Mouse (Mus musculus) heart, embryonic 12.5 days (tissue): ENCODE results near the gene Fbln2. TPM values are rescaled to one million over a fixed set of nuclear protein-coding genes. Genes with fewer than 3 reads are reported as not detected.

ENCODE experiments used
- ATAC-seq: fragments of 200-750 bp; cut with Nextera tagmentation; 2 replicates; pipeline ENCODE4 v1.8.0; 2017; ENCODE audit warnings: moderate TSS enrichment, moderate library complexity; ENCODE audit not compliant: insufficient number of reproducible peaks, low FRiP score
- H3K27ac ChIP-seq: fragments of 300-500 bp; sonication (generic); 2 replicates; pipeline ENCODE4 v1.5.1; 2016; ENCODE audit warnings: mild to moderate bottlenecking, moderate library complexity; ENCODE audit not compliant: poor library complexity, severe bottlenecking
- H3K27me3 ChIP-seq: fragments of 300-500 bp; sonication (generic); replicated peaks from 2 replicates; pipeline ENCODE4 v1.6.1; 2016; ENCODE audit warnings: mild to moderate bottlenecking, moderate library complexity
- H3K36me3 ChIP-seq: fragments of 300-500 bp; sonication (generic); 2 replicates; pipeline ENCODE4 v1.6.1; 2016; ENCODE audit warnings: mild to moderate bottlenecking, moderate library complexity
- H3K4me1 ChIP-seq: fragments of 300-500 bp; sonication (generic); replicated peaks from 2 replicates; pipeline ENCODE4 v1.6.1; 2016; ENCODE audit warnings: mild to moderate bottlenecking
- H3K4me2 ChIP-seq: fragments of 300-500 bp; sonication (generic); 2 replicates; pipeline ENCODE4 v1.6.1; 2016; ENCODE audit warnings: mild to moderate bottlenecking, moderate library complexity
- H3K4me3 ChIP-seq: fragments of 300-500 bp; sonication (generic); 2 replicates; pipeline ENCODE4 v1.5.1; 2016; ENCODE audit warnings: mild to moderate bottlenecking
- H3K9ac ChIP-seq: fragments of 300-500 bp; sonication (generic); 2 replicates; pipeline ENCODE4 v1.6.1; 2016; ENCODE audit warnings: mild to moderate bottlenecking, moderate library complexity
- H3K9me3 ChIP-seq: fragments of 300-500 bp; sonication (generic); replicated peaks from 2 replicates; pipeline ENCODE4 v1.6.1; 2016; ENCODE audit warnings: mild to moderate bottlenecking, moderate library complexity
- WGBS: fragments of 180-500 bp; shearing (Covaris S2); methylation state at CpG from one replicate; pipeline ENCODE4 v1.1.7; 2016; 5-methylcytosine and 5-hydroxymethylcytosine counted together
- polyA plus RNA-seq: library from polyadenylated mRNA; unstranded; fragments of >200 nt; fragmentation: Nextera tagmentation; extraction: Ambion mirVana; gene quantifications from 2 replicates; pipeline ENCODE4 v1.2.1, GENCODE M21; 2016

The Fbln2 gene
- polyA plus RNA-seq, 1 experiment from 2014 or later = 210 TPM

GRCm38 (mm10) chr6:91279477-91279876 lies 67.2 kb downstream of the Fbln2 start:
- H3K4me1 ChIP-seq = no peaks in the 10 kb centered on the region

GRCm38 (mm10) chr6:91281206-91281605 lies 69.0 kb downstream of the Fbln2 start:
- Histone ChIP-seq H3K4me2 (no peak overlapping the region), H3K27me3 (peaks cover 77% of the 10 kb centered on the region), H3K9me3 (no peaks in the 10 kb centered on the region), H3K27ac (no peak overlapping the region), H3K4me3 (no peak overlapping the region), H3K4me1 (peaks cover 13% of the 10 kb centered on the region), H3K36me3 (no peaks in the 10 kb centered on the region), H3K9ac (no peak overlapping the region)
- WGBS = 4% methylated on average over 6 of the region's 6 CpGs
- ATAC-seq = no peak; the same call in 1 of the 2 replicates

More at GRCm38 (mm10) chr6:91279477-91279876, 67.2 kb downstream of the Fbln2 start:
- no peak for ATAC-seq
- Histone ChIP-seq H3K27me3 (peaks cover 60% of the 10 kb centered on the region), H3K27ac (no peak overlapping the region), H3K9ac (no peak overlapping the region), H3K4me3 (no peak overlapping the region), H3K9me3 (no peaks in the 10 kb centered on the region), H3K4me2 (no peak overlapping the region), H3K36me3 (no peaks in the 10 kb centered on the region)
- 27% methylated on average over 4 of the region's 4 CpGs for WGBS

DNA sequence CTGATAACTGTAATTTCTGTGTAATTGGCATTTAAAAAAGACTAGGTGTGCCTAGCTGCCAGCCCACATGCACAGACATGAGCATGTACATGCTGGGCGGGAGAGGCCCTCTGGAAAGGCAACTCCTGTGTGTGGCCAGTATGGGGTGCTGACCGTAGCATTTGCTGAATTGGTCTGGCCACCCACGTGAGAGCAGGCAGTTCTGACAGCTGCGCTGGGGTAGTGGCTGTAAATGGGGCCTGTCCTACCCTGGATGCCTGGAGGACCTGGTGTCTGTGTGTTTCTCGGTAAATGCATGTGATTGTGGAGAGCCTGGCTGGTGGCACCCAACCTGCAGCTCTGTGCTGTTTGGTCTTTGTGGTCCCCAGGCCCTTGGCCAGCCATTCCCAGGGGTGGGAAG lies 69.5 kb downstream of the Fbln2 start:
- H3K27me3 ChIP-seq = peaks cover 80% of the 10 kb centered on the region
- peaks cover 13% of the 10 kb centered on the region for H3K4me1 ChIP-seq
- no peaks in the 10 kb centered on the region for H3K9me3 ChIP-seq
- no peak overlapping the region for H3K9ac ChIP-seq
- no peak overlapping the region for H3K4me2 ChIP-seq
- no peak overlapping the region for H3K4me3 ChIP-seq
- ATAC-seq = no peak
- H3K36me3 ChIP-seq = no peaks in the 10 kb centered on the region
- 58% methylated on average over 5 of the region's 5 CpGs for WGBS
- H3K27ac ChIP-seq = no peak overlapping the region

- no peak overlapping the region for H3K9ac ChIP-seq
- H3K27me3 ChIP-seq = peaks cover 83% of the 10 kb centered on the region
- H3K36me3 ChIP-seq = no peaks in the 10 kb centered on the region
- peaks cover 13% of the 10 kb centered on the region for H3K4me1 ChIP-seq
- H3K4me3 ChIP-seq = no peak overlapping the region
- no peak overlapping the region for H3K4me2 ChIP-seq
- WGBS = 65% methylated on average over 7 of the region's 7 CpGs
- no peak overlapping the region for H3K27ac ChIP-seq
- H3K9me3 ChIP-seq = no peaks in the 10 kb centered on the region
- no peak for ATAC-seq
Observed at GRCm38 (mm10) chr6:91283031-91283430, 70.8 kb downstream of the Fbln2 start.

DNA sequence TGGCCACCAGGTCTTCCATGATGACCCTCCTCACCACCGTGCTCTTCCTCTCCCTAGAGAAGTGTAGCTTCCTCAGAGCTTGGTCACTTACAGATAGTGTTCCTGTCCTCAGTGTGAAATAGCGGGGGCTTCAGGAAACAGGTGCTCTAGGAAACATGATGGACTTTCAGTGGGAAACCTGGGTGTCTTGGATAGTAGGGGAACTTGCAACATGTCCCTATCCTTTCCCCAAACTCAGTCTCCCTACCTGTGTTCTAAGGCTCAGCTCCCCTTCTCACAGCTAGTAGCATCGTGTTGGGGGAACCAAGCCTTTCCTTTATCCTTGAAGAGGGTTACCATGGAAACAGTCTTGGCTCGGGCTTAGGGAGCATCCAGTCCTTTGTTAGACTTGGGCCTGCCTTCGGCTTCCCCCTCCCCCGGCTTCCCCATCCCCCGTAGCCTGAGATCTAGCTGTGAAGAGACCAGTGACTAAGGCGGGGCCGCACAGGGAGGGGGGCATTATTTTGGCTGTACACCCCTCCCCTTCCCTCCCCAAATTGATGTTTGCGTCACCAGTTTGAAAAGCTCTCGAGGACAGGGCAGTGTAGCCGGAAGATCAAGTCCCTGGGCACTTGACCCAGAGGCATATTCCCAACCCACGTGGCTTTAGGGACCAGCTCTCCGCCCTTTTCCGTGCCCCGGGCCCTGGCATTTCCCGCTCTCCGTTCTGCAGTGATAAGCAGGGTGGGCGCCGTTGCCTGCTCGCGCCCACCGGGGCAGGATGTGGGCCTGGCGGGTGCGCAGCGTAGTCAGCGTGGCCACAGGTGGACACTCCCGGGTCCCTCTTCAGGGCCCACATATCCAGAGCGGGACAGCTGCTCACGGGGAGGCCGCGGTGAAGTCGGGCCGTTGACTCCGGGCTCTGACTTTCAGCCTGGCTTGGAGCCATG lies 72.5 kb downstream of the Fbln2 start:
- no peak for ATAC-seq
- Histone ChIP-seq H3K36me3 (no peaks in the 10 kb centered on the region), H3K27ac (no peak overlapping the region), H3K4me2 (peak overlapping the region; percentile 63), H3K4me1 (peaks cover 13% of the 10 kb centered on the region), H3K27me3 (peaks cover 93% of the 10 kb centered on the region), H3K9me3 (no peaks in the 10 kb centered on the region), H3K4me3 (peak overlapping the region; percentile 32), H3K9ac (no peak overlapping the region)
- 9% methylated on average over 35 of the region's 35 CpGs for WGBS

GRCm38 (mm10) chr6:91285450-91285790 lies 73.2 kb downstream of the Fbln2 start:
- H3K4me1 ChIP-seq = peaks cover 13% of the 10 kb centered on the region
- no peak for ATAC-seq
- H3K4me2 ChIP-seq = peak overlapping the region; percentile 63
- H3K9ac ChIP-seq = no peak overlapping the region
- WGBS = under 1% methylated on average over 28 of the region's 28 CpGs
- no peak overlapping the region for H3K27ac ChIP-seq
- peak overlapping the region; percentile 32 for H3K4me3 ChIP-seq
- H3K27me3 ChIP-seq = peaks cover 96% of the 10 kb centered on the region
- H3K9me3 ChIP-seq = no peaks in the 10 kb centered on the region
- H3K36me3 ChIP-seq = no peaks in the 10 kb centered on the region

GRCm38 (mm10) chr6:91285814-91286545 lies 73.7 kb downstream of the Fbln2 start:
- Histone ChIP-seq H3K9ac (no peak overlapping the region), H3K4me1 (peaks cover 13% of the 10 kb centered on the region), H3K9me3 (no peaks in the 10 kb centered on the region), H3K27ac (no peak overlapping the region), H3K36me3 (no peaks in the 10 kb centered on the region), H3K4me2 (peak overlapping the region; percentile 63), H3K27me3 (peaks cover 97% of the 10 kb centered on the region), H3K4me3 (peak overlapping the region; percentile 32; the same call in 1 of the 2 replicates)
- ATAC-seq = no peak
- WGBS = 31% methylated on average over 30 of the region's 30 CpGs

GRCm38 (mm10) chr6:91286624-91287023 lies 74.4 kb downstream of the Fbln2 start:
- ATAC-seq = no peak
- Histone ChIP-seq H3K4me1 (peaks cover 13% of the 10 kb centered on the region), H3K27me3 (peaks cover 98% of the 10 kb centered on the region), H3K4me2 (no peak overlapping the region), H3K9me3 (no peaks in the 10 kb centered on the region), H3K36me3 (no peaks in the 10 kb centered on the region), H3K4me3 (no peak overlapping the region), H3K27ac (no peak overlapping the region), H3K9ac (no peak overlapping the region)
- WGBS = 5% methylated on average over 15 of the region's 15 CpGs

DNA sequence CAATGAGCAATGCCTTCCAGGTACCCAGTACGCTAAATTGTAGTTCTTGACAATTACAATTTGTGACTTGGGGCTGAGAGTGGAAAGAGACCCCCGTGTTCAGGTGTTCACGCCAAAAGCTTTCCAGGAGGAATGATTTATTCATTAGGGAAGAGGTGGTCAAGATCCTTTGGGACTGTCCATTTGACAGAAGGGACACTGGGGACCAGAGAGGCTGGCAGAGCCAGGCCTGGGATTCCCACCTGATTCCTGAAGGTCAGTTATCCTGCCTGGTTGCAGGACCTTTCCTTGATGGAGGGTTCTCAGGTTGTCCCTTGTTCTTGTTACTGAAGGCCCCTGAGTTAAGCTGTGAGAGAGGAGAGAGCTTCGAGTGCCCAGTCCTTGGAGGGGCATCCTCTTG lies 74.9 kb downstream of the Fbln2 start:
- H3K4me3 ChIP-seq = no peak overlapping the region
- H3K9ac ChIP-seq = no peak overlapping the region
- H3K9me3 ChIP-seq = no peaks in the 10 kb centered on the region
- no peak for ATAC-seq
- WGBS = 64% methylated on average over 4 of the region's 4 CpGs
- no peak overlapping the region for H3K27ac ChIP-seq
- no peak overlapping the region for H3K4me2 ChIP-seq
- H3K4me1 ChIP-seq = peaks cover 13% of the 10 kb centered on the region
- no peaks in the 10 kb centered on the region for H3K36me3 ChIP-seq
- peaks cover 98% of the 10 kb centered on the region for H3K27me3 ChIP-seq

DNA sequence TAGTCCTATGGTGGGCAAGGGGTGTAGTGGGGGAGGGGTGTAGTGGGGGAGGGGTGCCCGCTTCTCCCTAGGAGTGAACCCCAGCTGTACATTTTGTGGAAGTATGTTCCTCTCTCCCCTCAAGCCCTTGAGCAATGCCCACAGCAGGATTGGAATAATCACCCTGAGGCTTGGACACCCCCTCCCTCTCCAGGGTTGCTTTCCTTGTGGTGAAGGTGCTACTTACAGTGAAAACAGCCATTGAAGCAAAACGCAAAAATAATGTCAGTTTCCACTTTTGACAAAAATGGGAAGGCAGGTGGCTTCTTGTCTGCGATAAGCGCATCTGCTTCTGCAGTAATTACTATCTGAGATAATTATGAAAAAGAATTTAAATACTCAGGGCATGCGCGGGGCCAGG lies 75.4 kb downstream of the Fbln2 start:
- 64% methylated on average over 6 of the region's 6 CpGs for WGBS
- ATAC-seq = no peak
- peaks cover 98% of the 10 kb centered on the region for H3K27me3 ChIP-seq

GRCm38 (mm10) chr6:91288251-91288785 lies 76.1 kb downstream of the Fbln2 start:
- Histone ChIP-seq H3K4me2 (no peak overlapping the region), H3K4me1 (peaks cover 13% of the 10 kb centered on the region), H3K9me3 (no peaks in the 10 kb centered on the region), H3K27ac (no peak overlapping the region), H3K36me3 (no peaks in the 10 kb centered on the region), H3K27me3 (peaks cover 98% of the 10 kb centered on the region), H3K4me3 (no peak overlapping the region), H3K9ac (no peak overlapping the region)
- no peak for ATAC-seq
- 57% methylated on average over 3 of the region's 3 CpGs for WGBS

More for the DNA sequence above, 75.4 kb downstream of the Fbln2 start:
- Histone ChIP-seq H3K4me1 (peaks cover 13% of the 10 kb centered on the region), H3K9me3 (no peaks in the 10 kb centered on the region), H3K4me2 (no peak overlapping the region), H3K9ac (no peak overlapping the region), H3K27ac (no peak overlapping the region), H3K4me3 (no peak overlapping the region), H3K36me3 (no peaks in the 10 kb centered on the region)
